Mouse (Mus musculus): ENCODE measurements around the gene Lamtor1. TPM values are rescaled to one million over a fixed set of nuclear protein-coding genes. Genes with fewer than 3 reads are reported as not detected.

Gene Lamtor1
- polyA plus RNA-seq (2012; rRNA removed), result 186 and 205 TPM in 2 replicates

DNA sequence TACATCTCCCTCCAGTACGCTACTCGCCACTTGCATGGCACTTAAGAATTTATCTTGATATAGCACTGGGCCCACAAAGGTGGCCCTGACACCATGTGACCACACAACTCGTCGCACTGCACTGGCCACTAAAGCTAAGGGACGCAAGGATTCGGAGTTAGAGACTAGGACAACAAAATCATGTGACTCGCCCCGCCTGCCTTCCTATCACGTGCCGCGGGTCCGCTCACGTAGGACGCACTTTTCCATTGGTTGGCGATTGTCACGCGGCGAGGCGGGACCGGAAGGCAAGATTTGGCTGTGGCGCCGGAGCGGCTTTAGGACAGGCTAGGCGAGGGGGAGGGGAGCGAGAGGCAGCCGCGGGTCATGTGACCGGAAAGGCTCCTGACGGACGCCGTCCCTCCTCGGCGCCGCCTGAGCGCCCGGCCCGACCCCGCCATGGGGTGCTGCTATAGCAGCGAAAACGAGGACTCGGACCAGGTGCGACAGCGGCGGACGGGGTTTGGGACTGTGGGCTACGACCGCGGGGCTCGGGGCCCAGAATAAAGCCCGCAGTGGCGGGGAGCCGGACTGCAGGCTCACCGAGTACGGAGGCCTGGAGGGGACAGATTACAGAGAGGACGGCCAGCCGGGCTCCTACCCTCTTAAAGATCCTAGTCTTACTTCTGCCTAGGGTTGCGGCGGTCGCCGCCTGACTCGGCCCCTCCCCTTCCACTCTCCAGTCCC lies at the start of gene Lamtor1:
Lamtor1 (plus strand) TSS at position 344 of the 726 bp plus-strand sequence.
- peak; percentile 99 to 100 for DNase-seq (ENCODE audit: extremely low spot score in 1 of 2, low spot score in 1 of 2)

DNA sequence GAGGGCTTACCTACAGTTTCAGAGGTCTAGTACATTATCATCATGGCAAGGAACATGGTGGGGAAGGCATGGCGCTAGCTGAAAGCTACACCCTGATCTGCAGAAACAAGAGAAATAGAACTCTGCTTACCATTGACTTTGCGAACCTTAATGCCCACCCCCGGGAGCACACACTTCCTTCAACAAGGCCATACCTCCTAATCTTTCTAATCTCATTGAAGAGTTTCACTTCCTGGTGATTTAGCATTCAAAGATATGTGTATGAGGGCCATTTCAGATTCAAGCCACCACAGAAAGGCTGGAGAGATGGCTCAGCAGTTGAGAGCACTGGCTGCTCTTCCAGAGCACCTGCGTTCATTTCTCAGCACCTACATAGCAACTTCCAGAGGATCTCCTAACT lies 48.6 kb upstream of the Lamtor1 start, which contains the start of gene Folr2:
Folr2 (minus strand) TSS at position 101 of the 400 bp plus-strand sequence.
- no peak for DNase-seq (ENCODE audit: extremely low spot score in 1 of 2, low spot score in 1 of 2)

- DNase-seq (ENCODE audit: extremely low spot score in 1 of 2, low spot score in 1 of 2), result no peak
Observed at GRCm38 (mm10) chr7:101858362-101858761, 47.3 kb upstream of the Lamtor1 start.

DNA sequence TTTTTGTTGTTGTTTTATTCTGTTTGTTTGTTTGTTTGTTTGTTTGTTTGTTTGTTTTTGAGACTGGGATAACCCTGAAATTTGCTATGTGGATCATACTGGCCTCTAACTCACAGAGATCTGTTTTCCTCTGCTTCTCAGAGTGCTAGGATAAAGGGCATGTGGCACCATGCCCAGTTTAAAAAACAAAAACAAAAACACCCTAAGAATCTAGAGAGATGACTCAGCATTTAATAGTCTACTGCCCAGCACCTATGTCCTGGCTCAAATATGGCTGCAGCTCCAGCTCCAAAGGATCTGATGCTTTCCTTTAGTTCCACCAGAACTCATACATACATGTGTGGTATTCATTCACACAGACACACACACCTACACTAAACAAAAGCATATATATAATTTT lies 44.7 kb upstream of the Lamtor1 start:
- no peak for DNase-seq (ENCODE audit: extremely low spot score in 1 of 2, low spot score in 1 of 2)

DNA sequence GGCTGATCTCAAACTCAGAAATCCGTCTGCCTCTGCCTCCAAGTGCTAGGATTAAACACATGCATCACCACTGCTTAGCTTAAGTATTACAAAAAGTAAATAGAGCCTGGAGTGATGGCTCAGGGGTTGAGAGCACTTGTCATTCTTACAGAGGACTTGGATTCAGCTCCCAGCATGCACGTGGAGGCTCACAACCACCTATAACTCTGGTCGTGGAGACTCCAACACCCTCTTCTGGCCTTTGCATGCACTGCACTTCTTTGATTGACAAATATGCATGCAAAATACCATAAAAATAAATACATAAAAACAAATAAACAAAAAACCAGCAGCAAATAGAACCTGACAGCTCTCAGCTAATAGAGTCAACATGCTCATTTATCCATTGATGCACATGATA lies 43.4 kb upstream of the Lamtor1 start:
- no peak for DNase-seq (ENCODE audit: extremely low spot score in 1 of 2, low spot score in 1 of 2)

GRCm38 (mm10) chr7:101863415-101863814 lies 42.3 kb upstream of the Lamtor1 start, which contains the start of gene Anapc15:
Anapc15 (plus strand) TSS chr7:101863715.
- no peak for DNase-seq (ENCODE audit: extremely low spot score in 1 of 2, low spot score in 1 of 2)

GRCm38 (mm10) chr7:101866491-101867265 lies 39.0 kb upstream of the Lamtor1 start:
- DNase-seq (ENCODE audit: extremely low spot score in 1 of 2, low spot score in 1 of 2), result no peak

- DNase-seq (ENCODE audit: extremely low spot score in 1 of 2, low spot score in 1 of 2), result no peak
Observed at GRCm38 (mm10) chr7:101867482-101867881, 38.2 kb upstream of the Lamtor1 start.

DNA sequence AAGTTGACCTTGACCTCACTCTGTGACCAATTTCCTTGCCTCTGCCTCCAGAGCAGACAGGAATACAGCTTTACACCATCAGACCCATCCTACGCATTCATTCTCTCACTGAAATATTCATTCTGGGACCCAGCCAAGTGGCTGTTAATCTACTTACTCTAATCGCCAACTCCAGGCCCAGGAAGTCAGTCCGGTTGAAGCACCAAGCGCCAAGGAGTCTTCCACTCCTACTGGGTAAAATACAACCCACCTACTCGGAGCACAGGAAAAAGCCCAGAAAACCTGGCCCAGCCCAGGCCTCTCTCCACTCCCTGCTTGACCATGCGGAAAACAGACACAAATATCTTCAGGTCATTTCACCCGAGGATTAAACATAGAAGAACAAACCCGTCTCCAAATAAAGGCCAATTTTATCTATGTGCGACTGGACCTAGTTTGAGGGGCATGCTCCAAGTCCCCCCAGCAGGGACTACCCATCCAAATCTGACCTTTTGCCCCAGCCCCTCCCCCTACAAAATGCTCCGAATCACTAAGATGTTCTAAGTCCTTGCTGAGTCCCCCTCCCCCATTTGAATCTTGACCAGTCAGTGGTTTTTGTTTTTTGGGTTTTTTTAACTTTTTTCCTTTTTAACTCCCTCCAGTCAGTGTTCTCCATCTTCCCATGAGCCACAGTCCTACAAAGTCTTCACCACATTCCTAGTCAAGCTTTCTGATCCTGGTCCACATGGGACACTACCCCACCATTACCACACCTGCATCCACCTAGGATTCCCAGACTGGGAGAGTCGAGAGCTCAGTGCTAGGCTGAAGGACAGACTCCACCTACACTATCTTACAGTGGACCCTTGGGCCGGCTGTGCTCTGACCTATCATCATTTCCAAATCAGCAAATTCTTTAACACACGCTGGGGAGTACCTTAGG lies 37.2 kb upstream of the Lamtor1 start:
- DNase-seq (ENCODE audit: extremely low spot score in 1 of 2, low spot score in 1 of 2), result no peak

DNA sequence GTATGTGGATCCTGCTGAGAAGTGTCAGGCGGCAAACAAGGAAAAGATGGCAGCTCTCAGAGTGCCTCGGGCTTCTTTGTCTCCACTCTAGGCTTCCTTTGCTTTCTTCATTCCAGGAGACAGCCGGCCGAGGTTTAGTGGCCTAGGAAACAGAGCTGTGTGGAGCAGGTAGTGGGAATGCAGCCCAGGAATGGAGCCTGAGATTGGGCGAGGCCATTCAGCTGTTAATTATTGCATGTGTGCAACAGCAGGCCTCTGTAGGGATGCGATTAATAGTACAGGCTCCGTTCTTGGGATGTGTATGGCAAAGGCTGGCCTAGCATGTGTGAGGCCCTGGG lies 36.6 kb upstream of the Lamtor1 start:
- no peak for DNase-seq (ENCODE audit: extremely low spot score in 1 of 2, low spot score in 1 of 2)

DNA sequence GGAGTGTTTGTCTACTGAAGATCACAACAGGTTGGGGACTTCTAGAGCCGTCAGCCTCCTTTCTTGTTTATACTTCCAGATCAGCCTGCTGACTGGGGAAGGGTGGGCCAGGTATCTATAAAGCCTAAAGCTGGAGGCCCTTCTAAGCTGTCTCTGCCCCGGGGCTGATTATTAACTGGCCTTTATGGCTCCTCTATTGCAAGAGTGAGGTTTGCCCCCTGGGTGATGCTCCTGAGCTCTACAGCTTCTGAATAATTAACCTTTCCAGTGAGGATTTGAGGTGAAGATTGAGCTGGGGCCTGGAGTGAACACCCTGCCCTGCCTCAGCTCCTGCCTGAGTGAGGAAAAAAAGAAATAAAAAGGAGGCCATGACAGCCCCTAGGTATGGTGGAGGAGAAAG lies 35.1 kb upstream of the Lamtor1 start, which contains the start of gene Folr1:
Folr1 (minus strand) TSS at position 160 of the 400 bp plus-strand sequence.
- no peak for DNase-seq (ENCODE audit: extremely low spot score in 1 of 2, low spot score in 1 of 2)

- DNase-seq (ENCODE audit: extremely low spot score in 1 of 2, low spot score in 1 of 2), result no peak
Observed at GRCm38 (mm10) chr7:101871296-101871695, 34.4 kb upstream of the Lamtor1 start.

DNA sequence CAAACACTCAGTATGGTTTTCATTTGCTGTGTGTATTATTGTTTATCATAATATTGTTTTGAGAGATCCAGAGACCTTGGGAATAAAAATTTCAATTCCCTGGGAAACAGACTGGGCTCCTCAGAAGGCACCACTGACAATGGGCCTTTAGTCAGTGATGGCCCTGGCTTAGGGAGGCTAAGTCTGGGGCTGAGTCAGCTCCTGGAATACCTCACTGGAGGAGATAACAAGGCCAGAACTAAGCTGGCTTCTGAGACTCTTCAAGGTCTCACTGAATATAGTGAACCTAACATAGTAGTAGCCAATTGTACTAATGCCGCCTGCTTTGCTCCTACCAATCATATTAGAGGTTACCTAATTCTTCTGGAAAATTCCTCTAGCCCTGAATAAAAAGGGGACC lies 29.7 kb upstream of the Lamtor1 start:
- DNase-seq (ENCODE audit: extremely low spot score in 1 of 2, low spot score in 1 of 2), result no peak

GRCm38 (mm10) chr7:101880855-101881254 lies 24.8 kb upstream of the Lamtor1 start:
- no peak for DNase-seq (ENCODE audit: extremely low spot score in 1 of 2, low spot score in 1 of 2)

GRCm38 (mm10) chr7:101882413-101883154 lies 23.1 kb upstream of the Lamtor1 start:
- DNase-seq (ENCODE audit: extremely low spot score in 1 of 2, low spot score in 1 of 2), result peak in 1 of 2 experiments; percentile 32

DNA sequence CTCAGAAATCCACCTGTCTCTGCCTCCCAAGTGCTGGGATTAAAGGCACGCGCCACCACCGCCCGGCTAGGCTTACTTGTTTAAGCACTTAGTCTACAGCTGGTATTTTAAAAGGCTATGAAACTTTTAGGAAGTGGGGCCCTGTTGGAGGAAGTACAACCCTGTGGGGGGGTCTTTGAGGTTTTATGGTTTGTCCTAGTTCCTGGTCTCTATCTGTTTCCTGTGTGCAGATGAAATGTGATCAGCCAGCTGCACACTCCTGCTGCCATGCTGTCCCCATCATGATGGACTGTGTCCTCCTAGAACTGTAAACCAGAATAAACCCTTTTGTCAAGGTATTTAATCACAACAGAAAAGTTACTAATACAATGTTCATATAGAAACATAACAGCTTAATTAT lies 21.5 kb upstream of the Lamtor1 start:
- DNase-seq (ENCODE audit: extremely low spot score in 1 of 2, low spot score in 1 of 2), result no peak

GRCm38 (mm10) chr7:101886274-101886673 lies 19.4 kb upstream of the Lamtor1 start:
- no peak for DNase-seq (ENCODE audit: extremely low spot score in 1 of 2, low spot score in 1 of 2)

DNA sequence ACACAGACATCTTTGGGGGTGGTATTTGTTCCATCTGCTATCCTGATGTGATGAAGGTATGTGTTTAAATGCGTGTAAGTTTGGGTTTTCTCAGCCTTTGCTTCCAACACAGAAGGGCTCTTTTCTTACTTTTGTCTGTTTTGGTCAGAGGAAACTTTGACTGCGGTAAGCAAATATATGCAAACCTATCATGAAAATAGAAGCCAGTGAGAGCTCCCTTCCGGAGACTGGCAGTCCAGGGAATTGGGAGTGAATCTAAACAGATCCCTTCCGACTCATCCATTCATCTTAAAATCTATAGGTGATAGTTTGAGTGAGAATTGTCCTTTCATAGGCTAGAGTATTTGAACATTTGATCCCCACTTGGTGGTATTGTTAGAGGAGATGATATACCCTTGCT lies 17.2 kb upstream of the Lamtor1 start:
- no peak for DNase-seq (ENCODE audit: extremely low spot score in 1 of 2, low spot score in 1 of 2)

GRCm38 (mm10) chr7:101895695-101896094 lies 10.0 kb upstream of the Lamtor1 start:
- no peak for DNase-seq (ENCODE audit: extremely low spot score in 1 of 2, low spot score in 1 of 2)

Measured in frontal cortex, adult 2 months (tissue).